Mouse (Mus musculus) embryonic facial prominence, embryonic 15.5 days (tissue): ENCODE results near the gene Tmem184b. TPM values are rescaled to one million over a fixed set of nuclear protein-coding genes. Genes with fewer than 3 reads are reported as not detected.

ENCODE experiments used
- ATAC-seq: fragments of 200-750 bp; cut with Nextera tagmentation; 2 replicates; pipeline ENCODE4 v1.8.0; 2017; ENCODE audit warnings: low read depth, moderate TSS enrichment; ENCODE audit not compliant: insufficient number of reproducible peaks, low FRiP score, low TSS enrichment
- H3K27ac ChIP-seq: fragments of 300-500 bp; sonication (generic); replicated peaks from 2 replicates; pipeline ENCODE4 v1.5.1; 2015; ENCODE audit warnings: mild to moderate bottlenecking, inconsistent platforms
- H3K27me3 ChIP-seq: fragments of 300-500 bp; sonication (generic); 2 replicates; pipeline ENCODE4 v1.6.1; 2015; ENCODE audit warnings: inconsistent platforms
- H3K36me3 ChIP-seq: fragments of 300-500 bp; sonication (generic); 2 replicates; pipeline ENCODE4 v1.6.1; 2015; ENCODE audit warnings: mild to moderate bottlenecking, inconsistent platforms
- H3K4me1 ChIP-seq: fragments of 300-500 bp; sonication (generic); 2 replicates; pipeline ENCODE4 v1.6.1; 2015; ENCODE audit warnings: inconsistent platforms
- H3K4me2 ChIP-seq: fragments of 300-500 bp; sonication (generic); replicated peaks from 2 replicates; pipeline ENCODE4 v1.6.1; 2015; ENCODE audit warnings: mild to moderate bottlenecking, inconsistent platforms
- H3K4me3 ChIP-seq: fragments of 300-500 bp; sonication (generic); replicated peaks from 2 replicates; pipeline ENCODE4 v1.5.1; 2015; ENCODE audit warnings: mild to moderate bottlenecking, inconsistent platforms
- H3K9ac ChIP-seq: fragments of 300-500 bp; sonication (generic); 2 replicates; pipeline ENCODE4 v1.6.1; 2015; ENCODE audit warnings: inconsistent platforms
- H3K9me3 ChIP-seq: fragments of 300-500 bp; sonication (generic); replicated peaks from 2 replicates; pipeline ENCODE4 v1.6.1; 2016; ENCODE audit warnings: inconsistent platforms
- WGBS: fragments of 180-500 bp; shearing (Covaris S2); methylation state at CpG from one replicate; pipeline ENCODE4 v1.1.7; 2015; 5-methylcytosine and 5-hydroxymethylcytosine counted together
- polyA plus RNA-seq: library from polyadenylated mRNA; unstranded; fragments of >200 nt; fragmentation: Nextera tagmentation; extraction: Ambion mirVana; gene quantifications from 2 replicates; pipeline ENCODE4 v1.2.1, GENCODE M21; 2015

The Tmem184b gene
- polyA plus RNA-seq, 1 experiment from 2014 or later = 92.8 TPM

DNA sequence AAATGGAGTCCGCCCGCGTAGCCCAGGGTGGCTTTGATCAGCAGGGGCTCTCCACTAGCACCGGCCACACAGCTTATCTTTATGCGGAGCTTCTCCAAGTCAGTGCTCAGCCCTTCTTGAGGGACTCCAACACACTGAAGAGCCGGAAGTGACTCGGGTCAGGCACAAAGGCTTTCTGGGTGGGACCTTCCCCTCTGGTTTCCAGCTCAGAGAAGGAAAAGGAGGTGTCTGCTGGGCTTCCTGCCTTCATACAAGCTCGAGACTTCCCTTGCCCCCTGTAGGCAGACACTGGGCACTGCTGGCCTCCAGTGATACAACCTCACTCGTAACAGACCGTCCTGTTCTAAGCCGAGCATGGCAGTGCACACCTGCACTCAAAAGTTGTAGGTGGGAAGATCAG, 6.6 kb downstream of the Tmem184b start:
- no peak overlapping the region for H3K27ac ChIP-seq
- H3K4me2 ChIP-seq = no peak overlapping the region

GRCm38 (mm10) chr15:79395281-79395680, 8.1 kb downstream of the Tmem184b start:
- H3K4me1 ChIP-seq = peaks cover 78% of the 10 kb centered on the region
- 59% methylated on average over 6 of the region's 6 CpGs for WGBS
- H3K9ac ChIP-seq = no peak overlapping the region
- H3K4me2 ChIP-seq = no peak overlapping the region
- no peak overlapping the region for H3K4me3 ChIP-seq
- ATAC-seq = no peak
- H3K36me3 ChIP-seq = peaks cover 12% of the 10 kb centered on the region
- H3K27me3 ChIP-seq = no peaks in the 10 kb centered on the region
- H3K27ac ChIP-seq = no peak overlapping the region
- no peaks in the 10 kb centered on the region for H3K9me3 ChIP-seq

More for the DNA sequence above, 6.6 kb downstream of the Tmem184b start:
- peaks cover 78% of the 10 kb centered on the region for H3K4me1 ChIP-seq
- no peak overlapping the region for H3K4me3 ChIP-seq
- no peaks in the 10 kb centered on the region for H3K9me3 ChIP-seq
- no peak for ATAC-seq
- H3K36me3 ChIP-seq = peaks cover 12% of the 10 kb centered on the region
- H3K9ac ChIP-seq = no peak overlapping the region
- WGBS = 93% methylated on average over 11 of the region's 11 CpGs
- no peaks in the 10 kb centered on the region for H3K27me3 ChIP-seq

DNA sequence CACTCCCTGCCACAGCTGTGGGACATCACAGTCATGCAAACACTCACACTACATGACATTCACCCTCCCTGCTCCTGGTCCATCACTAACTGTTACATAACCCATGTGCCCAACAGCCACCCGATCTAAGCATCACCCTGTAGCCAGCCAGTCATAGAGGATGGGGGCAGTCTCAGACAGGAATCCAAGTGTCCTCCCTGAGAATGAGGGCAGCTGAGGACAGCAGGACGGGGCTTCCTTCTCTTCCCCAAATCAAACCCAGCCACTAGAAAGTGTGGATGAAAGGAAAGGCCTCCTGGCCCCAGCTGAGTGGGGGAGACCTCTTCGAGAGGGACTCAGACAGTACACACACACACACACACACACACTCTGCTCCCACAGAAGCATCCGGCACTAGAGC, 8.5 kb downstream of the Tmem184b start:
- Histone ChIP-seq H3K36me3 (peaks cover 12% of the 10 kb centered on the region), H3K27me3 (no peaks in the 10 kb centered on the region), H3K27ac (no peak overlapping the region), H3K9ac (no peak overlapping the region), H3K9me3 (no peaks in the 10 kb centered on the region), H3K4me1 (peaks cover 78% of the 10 kb centered on the region), H3K4me2 (no peak overlapping the region), H3K4me3 (no peak overlapping the region)
- WGBS = 41% methylated on average over 4 of the region's 4 CpGs
- no peak for ATAC-seq

DNA sequence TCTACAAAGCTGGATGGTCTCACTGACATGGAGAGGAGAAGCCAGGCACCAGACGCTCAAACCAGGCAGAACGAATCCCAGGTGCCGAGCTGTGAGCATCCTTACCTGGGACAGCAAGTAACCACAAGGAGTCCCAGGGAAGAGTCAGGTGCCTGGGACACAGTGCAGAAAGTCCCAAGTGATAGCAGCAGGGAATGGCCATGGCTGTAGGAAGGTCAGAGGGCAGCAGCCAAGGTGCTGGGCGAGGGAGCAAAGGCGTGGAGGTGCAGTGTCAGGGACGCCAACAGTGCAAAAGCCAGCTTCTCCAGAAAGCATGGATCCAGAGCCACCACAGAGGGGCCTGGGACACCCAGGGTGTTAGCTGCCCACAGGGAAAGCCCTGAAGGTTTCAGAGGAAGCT, 10.3 kb downstream of the Tmem184b start:
- no peak overlapping the region for H3K27ac ChIP-seq

GRCm38 (mm10) chr15:79392527-79392926, 10.8 kb downstream of the Tmem184b start:
- Histone ChIP-seq H3K4me2 (no peak overlapping the region), H3K27me3 (no peaks in the 10 kb centered on the region), H3K4me1 (peaks cover 84% of the 10 kb centered on the region), H3K27ac (no peak overlapping the region), H3K36me3 (peaks cover 3% of the 10 kb centered on the region), H3K4me3 (no peak overlapping the region), H3K9me3 (no peaks in the 10 kb centered on the region), H3K9ac (no peak overlapping the region)
- no peak for ATAC-seq
- WGBS = 89% methylated on average over 5 of the region's 5 CpGs

More for the DNA sequence above, 10.3 kb downstream of the Tmem184b start:
- Histone ChIP-seq H3K27me3 (no peaks in the 10 kb centered on the region), H3K4me2 (no peak overlapping the region), H3K9ac (no peak overlapping the region), H3K4me1 (peaks cover 80% of the 10 kb centered on the region), H3K9me3 (no peaks in the 10 kb centered on the region), H3K36me3 (peaks cover 4% of the 10 kb centered on the region), H3K4me3 (no peak overlapping the region)
- 84% methylated on average over 6 of the region's 6 CpGs for WGBS
- no peak for ATAC-seq

DNA sequence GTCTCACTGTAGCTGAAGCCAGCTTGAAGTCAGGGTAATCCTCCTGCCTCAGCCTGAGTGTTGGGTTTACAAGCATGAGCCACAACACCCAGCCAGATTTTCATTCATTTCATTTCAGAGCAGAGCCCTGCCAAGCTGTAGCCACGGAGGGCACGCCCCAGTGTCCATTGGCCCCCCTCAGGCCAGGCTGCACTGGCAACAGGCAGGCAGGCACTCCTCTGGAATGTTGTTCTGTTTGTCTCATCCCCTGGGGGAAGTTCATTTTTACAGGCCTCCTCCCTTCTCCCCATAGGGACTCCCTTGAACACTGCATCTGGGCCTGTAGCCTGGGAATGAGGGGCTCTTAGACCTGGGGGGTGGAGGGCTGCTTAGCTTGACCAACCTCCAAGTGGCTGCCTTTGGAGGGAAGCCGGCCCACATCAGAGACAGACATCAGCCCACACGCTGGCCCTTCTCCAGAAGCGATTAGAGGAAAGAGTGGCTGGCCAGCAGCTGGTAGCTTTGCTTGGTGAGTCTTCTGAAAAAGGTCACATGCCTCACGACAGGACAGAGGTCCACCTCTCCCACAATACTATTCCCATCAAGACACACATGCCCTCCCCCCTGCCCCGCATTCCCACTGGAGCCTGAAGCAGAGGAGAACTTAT, 11.8 kb downstream of the Tmem184b start:
- WGBS = 37% methylated on average over 7 of the region's 7 CpGs
- H3K36me3 ChIP-seq = no peaks in the 10 kb centered on the region; the same call in 1 of the 2 replicates
- no peak; the same call in 1 of the 2 replicates for ATAC-seq
- H3K4me3 ChIP-seq = no peak overlapping the region
- no peak overlapping the region; the same call in 1 of the 2 replicates for H3K4me2 ChIP-seq
- peaks cover 85% of the 10 kb centered on the region for H3K4me1 ChIP-seq
- H3K9ac ChIP-seq = no peak overlapping the region
- H3K27me3 ChIP-seq = no peaks in the 10 kb centered on the region
- peak overlapping the region; percentile 55 for H3K27ac ChIP-seq
- no peaks in the 10 kb centered on the region for H3K9me3 ChIP-seq

GRCm38 (mm10) chr15:79390434-79390833, 12.9 kb downstream of the Tmem184b start:
- no peaks in the 10 kb centered on the region for H3K9me3 ChIP-seq
- no peak overlapping the region for H3K27ac ChIP-seq
- H3K27me3 ChIP-seq = no peaks in the 10 kb centered on the region
- H3K36me3 ChIP-seq = no peaks in the 10 kb centered on the region; the same call in 1 of the 2 replicates
- H3K9ac ChIP-seq = no peak overlapping the region
- H3K4me3 ChIP-seq = no peak overlapping the region
- H3K4me2 ChIP-seq = no peak overlapping the region
- 70% methylated on average over 6 of the region's 6 CpGs for WGBS
- H3K4me1 ChIP-seq = peaks cover 79% of the 10 kb centered on the region
- ATAC-seq = no peak

DNA sequence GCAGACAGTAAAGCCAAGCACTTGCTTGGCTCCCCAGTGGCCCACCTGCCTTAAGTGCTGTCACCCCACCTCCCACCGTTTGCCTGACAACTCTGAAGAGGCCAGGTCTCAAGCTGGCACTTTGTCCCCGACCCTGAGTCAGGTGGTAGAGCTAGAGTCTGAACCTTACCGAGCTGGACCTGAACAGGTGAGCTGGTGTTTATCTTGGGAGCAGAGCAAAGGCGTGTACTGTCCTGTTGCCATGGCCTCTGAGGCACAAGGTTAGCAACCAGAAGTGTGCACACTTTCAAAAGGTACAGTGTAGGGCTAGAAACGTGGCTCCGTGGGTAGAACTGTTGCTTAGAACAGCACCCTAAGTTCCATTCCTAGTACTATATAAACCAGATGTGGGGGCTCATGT, 15.2 kb downstream of the Tmem184b start:
- no peak for ATAC-seq
- no peaks in the 10 kb centered on the region for H3K27me3 ChIP-seq
- peak overlapping the region; percentile 44; the same call in 1 of the 2 replicates for H3K27ac ChIP-seq
- no peak overlapping the region for H3K4me2 ChIP-seq
- 54% methylated on average over 6 of the region's 6 CpGs for WGBS
- H3K9ac ChIP-seq = no peak overlapping the region
- H3K4me3 ChIP-seq = no peak overlapping the region
- H3K4me1 ChIP-seq = peaks cover 57% of the 10 kb centered on the region
- H3K36me3 ChIP-seq = 0 out of 2 replicates have a peak, but pooled peaks cover 4% of the 10 kb centered on the region
- H3K9me3 ChIP-seq = no peaks in the 10 kb centered on the region

GRCm38 (mm10) chr15:79387611-79388010, 15.8 kb downstream of the Tmem184b start:
- 0 out of 2 replicates have a peak overlapping the region, but pooled peaks have one; percentile 44 for H3K27ac ChIP-seq
- no peak for ATAC-seq
- no peak overlapping the region for H3K4me2 ChIP-seq
- no peaks in the 10 kb centered on the region for H3K27me3 ChIP-seq
- H3K4me3 ChIP-seq = no peak overlapping the region
- no peaks in the 10 kb centered on the region for H3K9me3 ChIP-seq
- H3K4me1 ChIP-seq = peaks cover 52% of the 10 kb centered on the region
- WGBS = 78% methylated on average over 7 of the region's 7 CpGs
- no peak overlapping the region for H3K9ac ChIP-seq
- 0 out of 2 replicates have a peak, but pooled peaks cover 4% of the 10 kb centered on the region for H3K36me3 ChIP-seq

- H3K9ac ChIP-seq = no peak overlapping the region
- no peak for ATAC-seq
- peaks cover 52% of the 10 kb centered on the region for H3K4me1 ChIP-seq
- no peaks in the 10 kb centered on the region for H3K9me3 ChIP-seq
- H3K27ac ChIP-seq = no peak overlapping the region
- H3K4me2 ChIP-seq = no peak overlapping the region
- no peak overlapping the region for H3K4me3 ChIP-seq
- WGBS = 76% methylated on average over 6 of the region's 6 CpGs
- H3K36me3 ChIP-seq = 0 out of 2 replicates have a peak, but pooled peaks cover 4% of the 10 kb centered on the region
- no peaks in the 10 kb centered on the region for H3K27me3 ChIP-seq
These were observed 16.3 kb downstream of the Tmem184b start for GRCm38 (mm10) chr15:79387081-79387480.

DNA sequence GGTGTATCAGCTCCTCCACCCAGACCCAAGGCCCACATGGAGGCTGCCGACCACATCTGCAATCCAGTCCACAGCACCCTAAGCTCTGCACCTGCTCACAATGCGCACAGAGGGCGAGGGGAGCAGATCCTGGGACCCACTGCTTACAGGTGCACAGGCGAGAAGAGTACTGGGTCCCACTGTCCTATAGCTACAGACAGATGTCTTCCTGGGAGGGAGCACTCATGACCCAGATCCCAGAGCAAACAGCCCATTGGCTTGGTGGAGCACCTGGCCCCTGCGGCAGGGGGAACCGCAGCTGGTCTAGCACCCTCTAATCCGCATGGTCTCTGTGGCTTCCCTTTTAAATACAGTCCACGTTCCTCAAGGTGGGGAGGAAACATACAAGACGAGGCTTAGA, 21.7 kb downstream of the Tmem184b start:
- Histone ChIP-seq H3K27me3 (no peaks in the 10 kb centered on the region), H3K4me2 (no peak overlapping the region), H3K4me3 (no peak overlapping the region), H3K4me1 (peaks cover 28% of the 10 kb centered on the region), H3K9ac (no peak overlapping the region), H3K9me3 (no peaks in the 10 kb centered on the region), H3K27ac (no peak overlapping the region), H3K36me3 (peaks cover 21% of the 10 kb centered on the region)
- ATAC-seq = no peak
- WGBS = 76% methylated on average over 9 of the region's 9 CpGs
